Mouse (Mus musculus) MEL (cell line): ENCODE measurements around the gene Arap1.
A peak's percentile ranks its signal among the peaks of the same experiment; 100 is the strongest.

Experiments used
- CTCF ChIP-seq, 3 experiments: IDR thresholded peaks in 2 of 3; conservative IDR thresholded peaks in 1 of 3; 2 replicates each; pipeline ENCODE4 v1.5.1; 2011 to 2012; ENCODE audit warnings: low read length in 3 of 3, low read depth in 2 of 3, mild to moderate bottlenecking in 2 of 3, improper control_type of control experiment in 1 of 3, inconsistent platforms in 1 of 3, mixed read lengths in 1 of 3, moderate library complexity in 1 of 3; ENCODE audit not compliant: control insufficient read depth in 1 of 3, insufficient read depth in 1 of 3, poor library complexity in 1 of 3, severe bottlenecking in 1 of 3
- ELF1 ChIP-seq: IDR thresholded peaks from 2 replicates; pipeline ENCODE4 v1.6.1; 2014; ENCODE audit warnings: low read depth, mild to moderate bottlenecking, inconsistent platforms, low read length, improper control_type of control experiment, moderate library complexity
- EP300 ChIP-seq, 2 experiments: IDR thresholded peaks; 2 replicates each; pipeline ENCODE4 v1.6.1; 2011; ENCODE audit warnings: improper control_type of control experiment in 2 of 2, low read length in 2 of 2, low read depth in 1 of 2, mild to moderate bottlenecking in 1 of 2
- GABPA ChIP-seq: IDR thresholded peaks from 2 replicates; pipeline ENCODE4 v1.6.1; 2012; ENCODE audit warnings: low read depth, mild to moderate bottlenecking, inconsistent platforms, low read length, improper control_type of control experiment, moderate library complexity
- GATA1 ChIP-seq: IDR thresholded peaks from 2 replicates; pipeline ENCODE4 v1.6.1; 2011; ENCODE audit warnings: low read depth, low read length, improper control_type of control experiment
- JUND ChIP-seq: IDR thresholded peaks from 2 replicates; pipeline ENCODE4 v1.6.1; 2011; ENCODE audit warnings: low read depth, mild to moderate bottlenecking, improper control_type of control experiment, low read length
- USF1 ChIP-seq: IDR thresholded peaks from 2 replicates; pipeline ENCODE4 v1.6.1; 2014; ENCODE audit warnings: low read depth, mild to moderate bottlenecking, inconsistent platforms, low read length, improper control_type of control experiment, moderate library complexity
- ZC3H11A ChIP-seq: IDR thresholded peaks from 2 replicates; pipeline ENCODE4 v1.6.1; 2012; ENCODE audit warnings: low read depth, mild to moderate bottlenecking, inconsistent platforms, low read length, improper control_type of control experiment
- ZMIZ1 ChIP-seq: IDR thresholded peaks from 2 replicates; pipeline ENCODE4 v1.6.1; 2012; ENCODE audit warnings: low read depth, mild to moderate bottlenecking, inconsistent platforms, low read length, improper control_type of control experiment, moderate library complexity

DNA sequence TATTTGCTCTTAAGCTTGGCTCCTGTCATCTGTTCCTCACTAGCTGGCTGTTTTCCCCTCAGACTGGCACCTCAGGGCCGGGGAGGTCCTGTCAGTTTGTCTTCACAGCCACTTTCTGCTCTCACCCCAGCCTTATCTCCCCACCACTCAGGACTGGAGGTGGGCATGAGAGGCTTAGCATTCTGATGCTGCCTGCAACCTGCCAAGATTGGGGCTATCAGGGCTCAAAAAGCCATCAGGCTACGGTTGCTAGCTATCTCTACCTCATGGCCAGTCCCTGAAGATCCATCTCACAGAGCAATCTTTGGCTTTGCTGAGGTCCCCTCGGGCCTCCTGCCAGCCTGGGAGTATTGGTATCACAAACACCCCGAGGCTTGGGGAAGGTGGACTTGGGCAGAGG is 29.0 kb upstream of the Arap1 start:
- TF ChIP-seq GATA1 (peak; percentile 35; the same call in 1 of the 2 replicates), USF1 (no peak), ELF1 (no peak), JUND (no peak), CTCF (IDR thresholded peaks at IDR 0.05 in 2 of 3, conservative IDR thresholded peaks at IDR 0.05 in 1 of 3; ENCODE audit: control insufficient read depth in 1 of 3, insufficient read depth in 1 of 3, low read depth in 2 of 3, low read length in 3 of 3, poor library complexity in 1 of 3, severe bottlenecking in 1 of 3) (no peak), EP300 (IDR thresholded peaks at IDR 0.05; ENCODE audit: low read depth in 1 of 2, low read length in 2 of 2) (peak in 1 of 2 experiments; percentile 52; a peak in 2 of 4 replicates), ZC3H11A (no peak), ZMIZ1 (no peak), GABPA (no peak)
